Mouse (Mus musculus): ENCODE measurements around the gene Sectm1b. TPM values are rescaled to one million over a fixed set of nuclear protein-coding genes. Genes with fewer than 3 reads are reported as not detected.
"Not testable (repeated sequence)": the region's sequence is repeated elsewhere in the genome, so short reads cannot be mapped to it uniquely, and the experiment has no call there.

Gene Sectm1b
- polyA plus RNA-seq, 1 experiment from 2014 or later, result 0.23 TPM

- no peaks in the 10 kb centered on the region for H3K36me3 ChIP-seq (replicated peaks; ENCODE audit: insufficient read depth, low read length)
- H3K27ac ChIP-seq (ENCODE audit: low read depth), result no peak within 1 kb of the TSS
- H3K9me3 ChIP-seq (ENCODE audit: low read length), result no peaks in the 10 kb centered on the region
- H3K4me1 ChIP-seq (ENCODE audit: insufficient read depth), result peaks cover 13% of the 10 kb centered on the region
- no peak within 1 kb of the TSS for H3K4me2 ChIP-seq (ENCODE audit: low read depth, low read length)
- no peak within 1 kb of the TSS; the same call in 1 of the 2 replicates for H3K9ac ChIP-seq (replicated peaks)
- TF ChIP-seq CTCF (IDR thresholded peaks at IDR 0.05; ENCODE audit: low read depth) (no peak), EP300 (IDR thresholded peaks at IDR 0.05; ENCODE audit: low read depth) (no peak)
- ATAC-seq, result no peak
- H3K27me3 ChIP-seq (ENCODE audit: insufficient read depth, low read length), result no peaks in the 10 kb centered on the region
- DNase-seq, result no peak
- no peak within 1 kb of the TSS for H3K4me3 ChIP-seq (ENCODE audit: low read depth, low read length)
- 49% methylated on average over 3 of the region's 3 CpGs for WGBS (ENCODE audit: insufficient replicate concordance)
Observed at GRCm38 (mm10) chr11:121081120-121081519, 17.8 kb upstream of the Sectm1b start, which contains the start of gene Sectm1a. Gene Sectm1a (minus strand): TSS chr11:121081220.

- H3K36me3 ChIP-seq (replicated peaks; ENCODE audit: insufficient read depth, low read length), result no peaks in the 10 kb centered on the region
- H3K4me3 ChIP-seq (ENCODE audit: low read depth, low read length), result no peak overlapping the region
- no peak overlapping the region for H3K4me2 ChIP-seq (ENCODE audit: low read depth, low read length)
- H3K27me3 ChIP-seq (ENCODE audit: insufficient read depth, low read length), result no peaks in the 10 kb centered on the region
- no peak overlapping the region for H3K27ac ChIP-seq (ENCODE audit: low read depth)
- H3K4me1 ChIP-seq (ENCODE audit: insufficient read depth), result peaks cover 13% of the 10 kb centered on the region
- DNase-seq, result no peak
- H3K9me3 ChIP-seq (ENCODE audit: low read length), result no peaks in the 10 kb centered on the region
- no peak overlapping the region for H3K9ac ChIP-seq (replicated peaks)
- ATAC-seq, result no peak
- TF ChIP-seq CTCF (IDR thresholded peaks at IDR 0.05; ENCODE audit: low read depth) (no peak), EP300 (IDR thresholded peaks at IDR 0.05; ENCODE audit: low read depth) (no peak)
- WGBS (ENCODE audit: insufficient replicate concordance), result 87% methylated on average over 8 of the region's 8 CpGs
Observed at GRCm38 (mm10) chr11:121080330-121080729, 17.0 kb upstream of the Sectm1b start.

GRCm38 (mm10) chr11:121075655-121076054, 12.3 kb upstream of the Sectm1b start:
- Histone ChIP-seq H3K36me3 (replicated peaks; ENCODE audit: insufficient read depth, low read length) (no peaks in the 10 kb centered on the region), H3K9me3 (ENCODE audit: low read length) (no peaks in the 10 kb centered on the region), H3K27ac (ENCODE audit: low read depth) (no peak overlapping the region), H3K4me1 (ENCODE audit: insufficient read depth) (no peaks in the 10 kb centered on the region), H3K4me2 (ENCODE audit: low read depth, low read length) (no peak overlapping the region), H3K4me3 (ENCODE audit: low read depth, low read length) (no peak overlapping the region), H3K9ac (replicated peaks) (no peak overlapping the region), H3K27me3 (ENCODE audit: insufficient read depth, low read length) (no peaks in the 10 kb centered on the region)
- DNase-seq (no peak), ATAC-seq (no peak)
- 59% methylated on average over 5 of the region's 5 CpGs for WGBS (ENCODE audit: insufficient replicate concordance)
- TF ChIP-seq EP300 (IDR thresholded peaks at IDR 0.05; ENCODE audit: low read depth) (no peak), CTCF (IDR thresholded peaks at IDR 0.05; ENCODE audit: low read depth) (no peak)

GRCm38 (mm10) chr11:121069662-121070061, 6.3 kb upstream of the Sectm1b start:
- H3K4me1 ChIP-seq (ENCODE audit: insufficient read depth); H3K4me2 ChIP-seq (ENCODE audit: low read depth, low read length); ATAC-seq; DNase-seq; H3K27ac ChIP-seq (ENCODE audit: low read depth); H3K36me3 ChIP-seq (replicated peaks; ENCODE audit: insufficient read depth, low read length); H3K27me3 ChIP-seq (ENCODE audit: insufficient read depth, low read length); H3K4me3 ChIP-seq (ENCODE audit: low read depth, low read length); H3K9me3 ChIP-seq (ENCODE audit: low read length); H3K9ac ChIP-seq (replicated peaks): not testable (repeated sequence)
- WGBS (ENCODE audit: insufficient replicate concordance), result 85% methylated on average over 11 of the region's 16 CpGs

GRCm38 (mm10) chr11:121067895-121068294, 4.5 kb upstream of the Sectm1b start:
- no peak for ATAC-seq

GRCm38 (mm10) chr11:121064197-121064596, 828 bp upstream of the Sectm1b start:
- ATAC-seq (peak; percentile 47), DNase-seq (no peak)
- Histone ChIP-seq H3K4me2 (ENCODE audit: low read depth, low read length) (no peak overlapping the region; the same call in 1 of the 2 replicates), H3K4me3 (ENCODE audit: low read depth, low read length) (no peak overlapping the region), H3K9ac (replicated peaks) (no peak overlapping the region), H3K27me3 (ENCODE audit: insufficient read depth, low read length) (no peaks in the 10 kb centered on the region), H3K9me3 (ENCODE audit: low read length) (no peaks in the 10 kb centered on the region), H3K27ac (ENCODE audit: low read depth) (no peak overlapping the region), H3K4me1 (ENCODE audit: insufficient read depth) (peaks cover 8% of the 10 kb centered on the region; the same call in 1 of the 2 replicates), H3K36me3 (replicated peaks; ENCODE audit: insufficient read depth, low read length) (no peaks in the 10 kb centered on the region)
- TF ChIP-seq CTCF (IDR thresholded peaks at IDR 0.05; ENCODE audit: low read depth) (peak; percentile 67), EP300 (IDR thresholded peaks at IDR 0.05; ENCODE audit: low read depth) (no peak)
- WGBS (ENCODE audit: insufficient replicate concordance), result 62% methylated on average over 3 of the region's 3 CpGs

More at GRCm38 (mm10) chr11:121067895-121068294, 4.5 kb upstream of the Sectm1b start:
- Histone ChIP-seq H3K9me3 (ENCODE audit: low read length) (no peaks in the 10 kb centered on the region), H3K4me1 (ENCODE audit: insufficient read depth) (0 out of 2 replicates have a peak, but pooled peaks cover 3% of the 10 kb centered on the region), H3K9ac (replicated peaks) (no peak overlapping the region), H3K27ac (ENCODE audit: low read depth) (no peak overlapping the region), H3K36me3 (replicated peaks; ENCODE audit: insufficient read depth, low read length) (no peaks in the 10 kb centered on the region), H3K4me3 (ENCODE audit: low read depth, low read length) (no peak overlapping the region), H3K4me2 (ENCODE audit: low read depth, low read length) (no peak overlapping the region), H3K27me3 (ENCODE audit: insufficient read depth, low read length) (no peaks in the 10 kb centered on the region)
- TF ChIP-seq EP300 (IDR thresholded peaks at IDR 0.05; ENCODE audit: low read depth) (no peak), CTCF (IDR thresholded peaks at IDR 0.05; ENCODE audit: low read depth) (no peak)
- DNase-seq, result no peak
- WGBS (ENCODE audit: insufficient replicate concordance), result 85% methylated on average over 2 of the region's 2 CpGs

- no peak for DNase-seq
- no peak overlapping the region for H3K4me2 ChIP-seq (ENCODE audit: low read depth, low read length)
Observed at GRCm38 (mm10) chr11:121061615-121062014, 1.8 kb downstream of the Sectm1b start.

GRCm38 (mm10) chr11:121060401-121061067, 2.8 kb downstream of the Sectm1b start:
- H3K4me2 ChIP-seq (ENCODE audit: low read depth, low read length); H3K9me3 ChIP-seq (ENCODE audit: low read length); H3K9ac ChIP-seq (replicated peaks); H3K36me3 ChIP-seq (replicated peaks; ENCODE audit: insufficient read depth, low read length); ATAC-seq; H3K27ac ChIP-seq (ENCODE audit: low read depth); DNase-seq; H3K27me3 ChIP-seq (ENCODE audit: insufficient read depth, low read length); H3K4me3 ChIP-seq (ENCODE audit: low read depth, low read length): not testable (repeated sequence)
- H3K4me1 ChIP-seq (ENCODE audit: insufficient read depth), result peaks cover 29% of the 10 kb centered on the region
- 88% methylated on average over 6 of the region's 6 CpGs for WGBS (ENCODE audit: insufficient replicate concordance)

More at GRCm38 (mm10) chr11:121061615-121062014, 1.8 kb downstream of the Sectm1b start:
- Histone ChIP-seq H3K27me3 (ENCODE audit: insufficient read depth, low read length) (no peaks in the 10 kb centered on the region), H3K36me3 (replicated peaks; ENCODE audit: insufficient read depth, low read length) (no peaks in the 10 kb centered on the region), H3K9me3 (ENCODE audit: low read length) (no peaks in the 10 kb centered on the region), H3K27ac (ENCODE audit: low read depth) (no peak overlapping the region), H3K9ac (replicated peaks) (no peak overlapping the region), H3K4me1 (ENCODE audit: insufficient read depth) (peaks cover 22% of the 10 kb centered on the region), H3K4me3 (ENCODE audit: low read depth, low read length) (no peak overlapping the region)
- TF ChIP-seq CTCF (IDR thresholded peaks at IDR 0.05; ENCODE audit: low read depth), result no peak
- no peak for TF ChIP-seq EP300 (IDR thresholded peaks at IDR 0.05; ENCODE audit: low read depth)
- no peak for ATAC-seq
- 63% methylated on average over 8 of the region's 8 CpGs for WGBS (ENCODE audit: insufficient replicate concordance)

Data from liver, postnatal 0 days (tissue).